Mouse (Mus musculus) hindbrain, embryonic 16.5 days (tissue): ENCODE measurements around the gene Slc9a6. TPM values are rescaled to one million over a fixed set of nuclear protein-coding genes. Genes with fewer than 3 reads are reported as not detected.

ENCODE experiments used
- ATAC-seq: fragments of 200-750 bp; cut with Nextera tagmentation; 2 replicates; pipeline ENCODE4 v1.8.0; 2017; ENCODE audit warnings: moderate TSS enrichment, moderate library complexity
- H3K27ac ChIP-seq: fragments of 300-500 bp; sonication (generic); 2 replicates; pipeline ENCODE4 v1.5.1; 2014; ENCODE audit warnings: low read depth, mild to moderate bottlenecking, control low read depth, low read length, moderate library complexity
- H3K27me3 ChIP-seq: fragments of 300-500 bp; sonication (generic); replicated peaks from 2 replicates; pipeline ENCODE4 v1.6.1; 2014; ENCODE audit warnings: low read length; ENCODE audit not compliant: control insufficient read depth, insufficient read depth
- H3K36me3 ChIP-seq: fragments of 300-500 bp; sonication (generic); 2 replicates; pipeline ENCODE4 v1.6.1; 2014; ENCODE audit warnings: mild to moderate bottlenecking, low read length, moderate library complexity, mixed read lengths; ENCODE audit not compliant: control insufficient read depth, insufficient read depth
- H3K4me1 ChIP-seq: fragments of 300-500 bp; sonication (generic); 2 replicates; pipeline ENCODE4 v1.6.1; 2014; ENCODE audit warnings: low read depth, low read length; ENCODE audit not compliant: control insufficient read depth, insufficient read depth
- H3K4me2 ChIP-seq: fragments of 300-500 bp; sonication (generic); 2 replicates; pipeline ENCODE4 v1.6.1; 2014; ENCODE audit warnings: mild to moderate bottlenecking, low read length, control low read depth, moderate library complexity
- H3K4me3 ChIP-seq: fragments of 300-500 bp; sonication (generic); 2 replicates; pipeline ENCODE4 v1.5.1; 2014; ENCODE audit warnings: mild to moderate bottlenecking, low read length, control low read depth, moderate library complexity
- H3K9ac ChIP-seq: fragments of 300-500 bp; sonication (generic); 2 replicates; pipeline ENCODE4 v1.6.1; 2014; ENCODE audit warnings: low read depth, mild to moderate bottlenecking, control low read depth, low read length, moderate library complexity
- H3K9me3 ChIP-seq: fragments of 300-500 bp; sonication (generic); 2 replicates; pipeline ENCODE4 v1.6.1; 2014; ENCODE audit warnings: mild to moderate bottlenecking, low read length, moderate library complexity; ENCODE audit not compliant: control insufficient read depth
- WGBS: fragments of 180-500 bp; shearing (Covaris S2); extraction: QIAGEN DNeasy Blood & Tissue Kit; methylation state at CpG from one replicate; pipeline ENCODE4 v1.1.7; 2014; 5-methylcytosine and 5-hydroxymethylcytosine counted together
- polyA plus RNA-seq: library from polyadenylated mRNA; unstranded; fragments of >200 nt; fragmentation: Nextera tagmentation; extraction: Ambion mirVana; gene quantifications from 2 replicates; pipeline ENCODE4 v1.2.1, GENCODE M21; 2015

Slc9a6 gene
- 75.7 and 79.0 TPM in 2 replicates for polyA plus RNA-seq

DNA sequence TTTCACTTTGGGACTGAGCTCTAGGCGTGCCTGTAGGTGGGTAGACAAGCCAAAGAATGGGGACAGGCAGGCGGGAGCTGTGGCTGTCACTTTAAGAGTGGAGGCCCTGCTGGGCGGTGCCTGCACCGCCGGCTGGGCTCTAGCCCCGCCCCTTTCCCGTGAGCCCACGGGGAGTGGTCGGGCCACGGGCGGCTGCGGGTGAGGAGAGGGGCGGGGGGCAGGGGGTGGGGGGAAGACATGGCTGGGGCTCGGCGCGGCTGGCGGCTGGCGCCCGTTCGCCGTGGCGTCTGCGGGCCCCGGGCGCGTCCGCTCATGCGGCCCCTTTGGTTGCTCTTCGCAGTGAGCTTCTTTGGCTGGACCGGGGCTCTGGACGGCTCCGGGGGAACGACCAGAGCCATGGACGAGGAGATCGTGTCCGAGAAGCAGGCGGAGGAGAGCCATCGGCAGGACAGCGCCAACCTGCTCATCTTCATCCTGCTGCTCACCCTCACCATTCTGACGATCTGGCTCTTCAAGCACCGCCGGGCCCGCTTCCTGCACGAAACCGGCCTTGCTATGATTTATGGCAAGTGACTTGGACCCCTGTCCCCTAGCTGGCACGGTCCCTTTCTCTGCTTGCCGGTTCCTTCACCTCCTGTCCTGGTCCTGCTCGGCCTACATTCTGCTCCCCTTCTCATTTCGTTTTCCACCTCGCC lies at the start of gene Slc9a6:
TSS of gene Slc9a6 (plus strand) at position 135 of the 695 bp plus-strand sequence.
- Histone ChIP-seq H3K27ac (peak within 1 kb of the TSS; percentile 89), H3K27me3 (no peaks in the 10 kb centered on the region), H3K4me1 (peaks cover 5% of the 10 kb centered on the region), H3K4me3 (peak within 1 kb of the TSS; percentile 47), H3K4me2 (peak within 1 kb of the TSS; percentile 55), H3K36me3 (no peaks in the 10 kb centered on the region), H3K9me3 (no peaks in the 10 kb centered on the region), H3K9ac (peak within 1 kb of the TSS; percentile 76)
- 17% methylated on average over 23 of the region's 50 CpGs for WGBS
- ATAC-seq, result peak; percentile 97

DNA sequence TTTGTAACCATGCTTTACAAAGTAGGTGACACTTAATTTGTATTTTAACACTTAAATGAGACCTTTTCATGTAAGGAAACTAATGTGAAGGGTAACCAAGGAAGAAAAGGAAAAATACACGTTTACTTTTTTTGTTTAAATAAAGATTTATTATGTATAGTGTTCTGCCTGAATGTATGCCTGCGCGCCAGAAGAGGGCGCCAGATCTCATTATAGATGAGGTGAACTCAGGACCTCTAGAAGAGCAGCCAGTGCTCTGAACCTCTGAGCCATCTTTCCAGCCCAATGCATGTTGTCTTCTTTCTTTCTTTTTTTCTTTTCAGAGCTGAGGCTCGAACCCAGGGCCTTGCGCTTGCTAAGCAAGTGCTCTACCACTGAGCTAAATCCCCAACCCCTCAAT lies 37.1 kb upstream of the Slc9a6 start:
- Histone ChIP-seq H3K9me3 (no peaks in the 10 kb centered on the region), H3K27ac (no peak overlapping the region), H3K9ac (no peak overlapping the region), H3K27me3 (no peaks in the 10 kb centered on the region), H3K36me3 (no peaks in the 10 kb centered on the region), H3K4me3 (no peak overlapping the region), H3K4me1 (no peaks in the 10 kb centered on the region), H3K4me2 (no peak overlapping the region)
- 23% methylated on average over 6 of the region's 6 CpGs for WGBS
- no peak for ATAC-seq

DNA sequence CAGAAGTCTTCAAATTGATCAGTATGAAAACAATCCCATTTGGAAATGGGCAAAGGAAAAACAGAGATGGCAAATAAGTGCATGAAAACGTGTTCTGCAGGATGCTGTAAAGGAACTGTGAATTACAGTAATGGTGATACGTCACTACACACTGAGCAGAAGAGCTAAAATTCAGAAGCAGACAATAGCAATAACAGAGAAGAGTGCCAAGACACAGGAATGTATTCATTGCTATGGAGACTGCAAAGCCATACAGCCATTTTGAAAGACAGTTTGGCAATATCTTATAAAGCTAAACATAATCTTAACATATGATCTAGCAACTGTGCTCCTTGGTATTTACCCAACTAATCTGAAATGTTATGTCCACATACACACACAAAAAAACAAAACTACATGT lies 31.4 kb upstream of the Slc9a6 start:
- no peak overlapping the region for H3K4me3 ChIP-seq
- H3K9ac ChIP-seq, result no peak overlapping the region
- H3K9me3 ChIP-seq, result no peaks in the 10 kb centered on the region
- no peaks in the 10 kb centered on the region for H3K4me1 ChIP-seq
- H3K4me2 ChIP-seq, result no peak overlapping the region
- H3K27me3 ChIP-seq, result no peaks in the 10 kb centered on the region
- no peak overlapping the region for H3K27ac ChIP-seq
- H3K36me3 ChIP-seq, result no peaks in the 10 kb centered on the region
- 59% methylated on average over 2 of the region's 2 CpGs for WGBS
- no peak for ATAC-seq

DNA sequence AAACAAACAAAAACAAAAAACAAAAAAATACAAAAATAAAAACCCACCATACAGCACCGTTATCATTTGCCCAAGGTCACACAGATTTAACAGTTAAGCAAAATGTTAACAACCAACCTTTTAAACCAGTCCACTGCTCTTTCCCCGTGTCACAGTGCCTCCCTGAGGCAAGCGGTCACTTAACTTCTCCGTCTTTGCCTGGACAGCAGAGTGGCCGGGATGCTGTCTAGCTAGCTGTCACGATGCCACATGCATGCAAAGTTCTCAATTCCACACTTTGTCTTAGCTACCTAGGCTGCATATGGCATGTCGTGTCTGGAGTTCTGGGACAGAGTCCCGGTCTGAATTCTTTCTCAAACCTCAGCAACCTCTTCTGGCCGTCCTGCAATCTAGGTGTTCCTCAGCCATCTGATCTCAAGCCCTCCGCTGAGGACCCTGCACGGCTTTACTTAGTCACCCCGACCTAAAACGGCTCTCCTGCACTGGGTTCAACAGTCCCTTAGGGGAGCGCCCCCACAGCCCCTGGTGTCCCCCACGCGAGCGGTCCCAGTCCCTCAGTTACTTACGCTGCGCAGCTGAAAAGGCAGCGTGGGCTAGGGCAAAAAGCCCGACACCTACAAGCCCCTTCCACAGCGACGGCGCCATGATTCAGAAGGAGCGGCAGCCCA lies 12.2 kb upstream of the Slc9a6 start:
- peak overlapping the region; percentile 82 for H3K27ac ChIP-seq
- H3K4me1 ChIP-seq, result peaks cover 6% of the 10 kb centered on the region; the same call in 1 of the 2 replicates
- WGBS, result 21% methylated on average over 25 of the region's 25 CpGs
- peak overlapping the region; percentile 81 for H3K9ac ChIP-seq
- no peaks in the 10 kb centered on the region for H3K9me3 ChIP-seq
- H3K36me3 ChIP-seq, result no peaks in the 10 kb centered on the region
- peak; percentile 75 for ATAC-seq
- H3K4me2 ChIP-seq, result peak overlapping the region; percentile 59
- H3K4me3 ChIP-seq, result peak overlapping the region; percentile 69
- H3K27me3 ChIP-seq, result no peaks in the 10 kb centered on the region

DNA sequence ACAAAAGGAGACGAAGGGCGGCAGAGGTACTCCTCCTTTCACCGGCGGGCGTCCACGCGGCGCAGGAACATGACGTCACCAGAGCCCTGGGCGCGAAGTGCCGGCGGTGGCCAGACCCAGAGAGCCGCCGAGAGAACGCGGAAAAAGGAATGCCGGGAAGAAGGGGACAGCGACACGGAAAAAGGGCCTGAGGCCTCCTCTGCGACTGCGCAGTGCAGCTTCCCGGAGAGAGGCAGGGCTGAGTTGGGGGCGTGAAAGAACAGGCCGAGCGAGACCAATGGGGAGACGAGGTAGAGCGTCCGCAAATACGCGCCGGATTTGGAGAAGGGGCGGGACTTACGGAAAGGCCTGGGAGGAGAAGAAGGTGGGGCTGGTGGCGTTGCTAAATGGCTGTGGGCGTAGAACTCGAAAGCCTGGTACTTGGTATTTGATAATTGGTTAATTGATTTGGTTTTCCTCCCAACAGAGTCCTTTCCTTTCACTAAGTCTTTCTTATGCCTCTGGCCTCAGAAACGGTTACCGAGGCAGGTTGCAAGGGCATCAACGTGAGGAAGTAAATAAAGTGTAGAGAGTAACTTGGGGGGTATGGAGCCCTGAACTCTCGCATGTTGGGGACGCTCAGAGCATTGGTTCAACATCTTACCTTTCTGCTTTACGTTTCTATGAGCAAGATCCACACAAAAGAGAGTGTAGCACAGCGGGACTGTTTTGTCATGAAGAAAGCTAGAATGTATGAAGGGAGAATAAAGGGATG lies 11.5 kb upstream of the Slc9a6 start, which contains the start of gene Mmgt1:
TSS of gene Mmgt1 (minus strand) at position 183 of the 754 bp plus-strand sequence.
- peak within 1 kb of the TSS; percentile 69 for H3K4me3 ChIP-seq
- H3K27ac ChIP-seq, result peak within 1 kb of the TSS; percentile 82
- 17% methylated on average over 35 of the region's 44 CpGs for WGBS
- peak within 1 kb of the TSS; percentile 59 for H3K4me2 ChIP-seq
- no peaks in the 10 kb centered on the region for H3K9me3 ChIP-seq
- H3K9ac ChIP-seq, result peak within 1 kb of the TSS; percentile 81
- peak; percentile 99 for ATAC-seq
- no peaks in the 10 kb centered on the region for H3K27me3 ChIP-seq
- no peaks in the 10 kb centered on the region for H3K36me3 ChIP-seq
- peaks cover 6% of the 10 kb centered on the region; the same call in 1 of the 2 replicates for H3K4me1 ChIP-seq

DNA sequence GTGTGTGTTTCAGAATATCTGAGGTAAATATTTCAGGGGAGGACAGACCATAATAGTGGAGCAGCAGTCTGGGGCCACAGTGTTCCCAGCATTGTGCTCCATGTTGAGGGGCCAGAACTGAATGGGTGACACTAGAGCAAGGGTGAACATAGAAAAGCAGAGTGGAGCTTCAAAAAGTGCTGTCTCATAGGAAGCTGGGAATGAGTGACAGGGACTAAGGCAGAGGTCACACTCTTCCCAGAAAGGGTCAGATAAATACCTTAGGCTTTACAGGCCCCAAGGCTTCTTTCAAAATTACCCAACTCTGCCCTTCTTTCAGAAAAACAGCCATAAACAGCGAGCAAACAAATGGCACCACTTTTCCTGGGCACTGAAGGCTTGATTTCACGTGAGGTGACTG lies 3.0 kb upstream of the Slc9a6 start:
- 76% methylated on average over 2 of the region's 2 CpGs for WGBS
- no peak overlapping the region for H3K4me3 ChIP-seq
- no peaks in the 10 kb centered on the region for H3K36me3 ChIP-seq
- no peak for ATAC-seq
- H3K9ac ChIP-seq, result no peak overlapping the region
- H3K9me3 ChIP-seq, result no peaks in the 10 kb centered on the region
- no peak overlapping the region for H3K27ac ChIP-seq
- peaks cover 5% of the 10 kb centered on the region; the same call in 1 of the 2 replicates for H3K4me1 ChIP-seq
- H3K4me2 ChIP-seq, result no peak overlapping the region
- H3K27me3 ChIP-seq, result no peaks in the 10 kb centered on the region

DNA sequence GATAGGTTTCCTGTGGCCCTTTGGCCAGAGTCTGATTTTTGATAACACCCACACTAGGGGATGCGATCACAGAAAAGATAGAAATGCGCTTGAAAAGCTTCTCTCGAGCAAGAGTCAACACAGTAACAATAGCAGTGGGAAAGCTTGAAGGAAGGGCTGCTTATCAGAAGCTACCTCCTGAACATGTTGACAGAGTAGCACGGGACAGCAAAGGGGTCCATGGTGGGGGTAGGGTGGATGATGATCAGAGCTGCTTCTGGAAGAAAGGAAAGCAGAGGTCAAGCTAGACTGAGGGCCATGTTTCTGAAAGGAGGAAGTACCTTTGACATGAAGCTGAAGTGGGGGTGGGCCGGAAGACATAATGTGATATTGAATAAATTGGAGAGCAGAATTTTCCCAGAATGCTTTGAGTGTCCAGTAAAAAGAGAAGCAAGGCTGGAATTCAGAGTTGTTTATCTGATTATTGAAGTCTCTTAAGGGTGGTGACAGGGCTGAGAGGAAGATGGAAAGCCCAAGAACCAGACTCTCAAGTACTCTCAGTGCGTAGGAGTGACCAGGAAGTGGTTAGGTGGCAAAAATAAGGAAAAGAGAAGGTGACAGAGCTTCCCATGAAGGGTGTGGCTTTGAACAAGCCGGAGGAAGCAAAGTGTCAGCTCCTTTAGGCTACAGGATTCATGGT lies 2.4 kb upstream of the Slc9a6 start:
- Histone ChIP-seq H3K27me3 (no peaks in the 10 kb centered on the region), H3K9ac (no peak overlapping the region), H3K9me3 (no peaks in the 10 kb centered on the region), H3K4me1 (peaks cover 5% of the 10 kb centered on the region), H3K4me2 (no peak overlapping the region), H3K27ac (no peak overlapping the region), H3K36me3 (no peaks in the 10 kb centered on the region), H3K4me3 (no peak overlapping the region)
- 77% methylated on average over 7 of the region's 7 CpGs for WGBS
- no peak for ATAC-seq

DNA sequence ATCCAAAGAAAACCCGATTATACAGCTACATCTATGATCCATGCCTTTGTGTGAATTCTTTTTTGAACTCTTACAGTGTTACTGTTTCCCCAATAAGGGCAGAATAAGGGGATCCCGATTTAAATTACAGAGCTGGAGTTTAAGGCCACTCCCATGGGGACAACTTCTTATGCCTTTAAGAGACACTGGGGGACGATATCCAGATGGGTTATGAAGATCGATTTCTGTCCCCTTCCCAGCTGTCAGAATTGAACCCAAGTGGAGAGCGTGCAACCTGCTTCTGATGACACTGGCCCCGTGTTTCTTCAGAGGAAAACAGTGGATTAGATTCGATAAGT lies 303 bp upstream of the Slc9a6 start:
- no peaks in the 10 kb centered on the region for H3K36me3 ChIP-seq
- H3K27ac ChIP-seq, result peak overlapping the region; percentile 89; the same call in 1 of the 2 replicates
- 23% methylated on average over 7 of the region's 7 CpGs for WGBS
- H3K4me1 ChIP-seq, result peaks cover 5% of the 10 kb centered on the region
- H3K4me2 ChIP-seq, result peak overlapping the region; percentile 55
- no peaks in the 10 kb centered on the region for H3K9me3 ChIP-seq
- no peaks in the 10 kb centered on the region for H3K27me3 ChIP-seq
- peak overlapping the region; percentile 76 for H3K9ac ChIP-seq
- H3K4me3 ChIP-seq, result peak overlapping the region; percentile 47
- ATAC-seq, result peak; percentile 46
